Mouse (Mus musculus): ENCODE results near the gene Cdca5. TPM values are rescaled to one million over a fixed set of nuclear protein-coding genes. Genes with fewer than 3 reads are reported as not detected.
"Not testable (repeated sequence)": the region's sequence is repeated elsewhere in the genome, so short reads cannot be mapped to it uniquely, and the experiment has no call there.

Cdca5 gene
- 29.9 and 32.7 TPM in 2 replicates for polyA plus RNA-seq (2015; fragmentation: Nextera tagmentation; extraction: Ambion mirVana)

- peak within 1 kb of the TSS; percentile 82 for H3K4me2 ChIP-seq
- ATAC-seq (ENCODE audit: insufficient read depth, low FRiP score, low read depth): peak; percentile 88
- peaks cover 16% of the 10 kb centered on the region for H3K4me1 ChIP-seq
- peaks cover 20% of the 10 kb centered on the region for H3K36me3 ChIP-seq
- no peaks in the 10 kb centered on the region for H3K9me3 ChIP-seq
- H3K9ac ChIP-seq: peak within 1 kb of the TSS; percentile 60
- peak within 1 kb of the TSS; percentile 72 for H3K4me3 ChIP-seq (replicated peaks)
- peak within 1 kb of the TSS; percentile 77 for H3K27ac ChIP-seq
- under 1% methylated on average over 58 of the region's 58 CpGs for WGBS
- no peaks in the 10 kb centered on the region for H3K27me3 ChIP-seq (replicated peaks)
These were observed at the start of gene Cdca5, which contains the start of gene Zfpl1 for GRCm38 (mm10) chr19:6084478-6085248. Cdca5 (plus strand) TSS chr19:6084983. Zfpl1 (minus strand) TSS chr19:6084956.

- H3K36me3 ChIP-seq: no peaks in the 10 kb centered on the region
- H3K4me1 ChIP-seq: no peaks in the 10 kb centered on the region
- H3K4me2 ChIP-seq: no peak overlapping the region
- H3K27me3 ChIP-seq (replicated peaks): no peaks in the 10 kb centered on the region
- ATAC-seq (ENCODE audit: insufficient read depth, low FRiP score, low read depth): no peak
- H3K27ac ChIP-seq: no peak overlapping the region
- WGBS: 66% methylated on average over 9 of the region's 9 CpGs
- H3K4me3 ChIP-seq (replicated peaks): no peak overlapping the region
- no peak overlapping the region for H3K9ac ChIP-seq
- no peaks in the 10 kb centered on the region for H3K9me3 ChIP-seq
These were observed 48.7 kb upstream of the Cdca5 start for GRCm38 (mm10) chr19:6035966-6036585.

GRCm38 (mm10) chr19:6037695-6038094 is 47.1 kb upstream of the Cdca5 start:
- Histone ChIP-seq H3K36me3 (no peaks in the 10 kb centered on the region), H3K9me3 (no peaks in the 10 kb centered on the region), H3K4me1 (no peaks in the 10 kb centered on the region), H3K4me3 (replicated peaks) (no peak overlapping the region), H3K27ac (no peak overlapping the region), H3K4me2 (no peak overlapping the region), H3K9ac (no peak overlapping the region), H3K27me3 (replicated peaks) (no peaks in the 10 kb centered on the region)
- ATAC-seq (ENCODE audit: insufficient read depth, low FRiP score, low read depth): no peak

GRCm38 (mm10) chr19:6038326-6038725 is 46.5 kb upstream of the Cdca5 start:
- Histone ChIP-seq H3K4me2 (no peak overlapping the region), H3K9ac (no peak overlapping the region), H3K36me3 (no peaks in the 10 kb centered on the region), H3K4me3 (replicated peaks) (no peak overlapping the region), H3K9me3 (no peaks in the 10 kb centered on the region), H3K27me3 (replicated peaks) (no peaks in the 10 kb centered on the region), H3K4me1 (no peaks in the 10 kb centered on the region), H3K27ac (no peak overlapping the region)
- no peak for ATAC-seq (ENCODE audit: insufficient read depth, low FRiP score, low read depth)
- 76% methylated on average over 7 of the region's 7 CpGs for WGBS

GRCm38 (mm10) chr19:6040002-6040401 is 44.8 kb upstream of the Cdca5 start:
- no peak for ATAC-seq (ENCODE audit: insufficient read depth, low FRiP score, low read depth)
- Histone ChIP-seq H3K9me3 (no peaks in the 10 kb centered on the region), H3K4me3 (replicated peaks) (no peak overlapping the region)

GRCm38 (mm10) chr19:6042293-6042692 is 42.5 kb upstream of the Cdca5 start:
- 79% methylated on average over 9 of the region's 9 CpGs for WGBS
- no peaks in the 10 kb centered on the region for H3K27me3 ChIP-seq (replicated peaks)
- H3K4me2 ChIP-seq: no peak overlapping the region
- no peaks in the 10 kb centered on the region for H3K4me1 ChIP-seq
- H3K4me3 ChIP-seq (replicated peaks): no peak overlapping the region
- ATAC-seq (ENCODE audit: insufficient read depth, low FRiP score, low read depth): no peak
- no peaks in the 10 kb centered on the region for H3K36me3 ChIP-seq
- no peak overlapping the region for H3K9ac ChIP-seq
- no peak overlapping the region for H3K27ac ChIP-seq
- H3K9me3 ChIP-seq: no peaks in the 10 kb centered on the region

More at GRCm38 (mm10) chr19:6040002-6040401, 44.8 kb upstream of the Cdca5 start:
- Histone ChIP-seq H3K27ac (no peak overlapping the region), H3K4me1 (no peaks in the 10 kb centered on the region), H3K4me2 (no peak overlapping the region), H3K9ac (no peak overlapping the region), H3K27me3 (replicated peaks) (no peaks in the 10 kb centered on the region), H3K36me3 (no peaks in the 10 kb centered on the region)

- H3K27ac ChIP-seq; H3K9ac ChIP-seq; ATAC-seq (ENCODE audit: insufficient read depth, low FRiP score, low read depth); H3K4me2 ChIP-seq; H3K9me3 ChIP-seq; H3K36me3 ChIP-seq; H3K27me3 ChIP-seq (replicated peaks); H3K4me3 ChIP-seq (replicated peaks): not testable (repeated sequence)
- 45% methylated on average over 4 of the region's 4 CpGs for WGBS
- H3K4me1 ChIP-seq: peaks cover 13% of the 10 kb centered on the region
These were observed 40.7 kb upstream of the Cdca5 start for GRCm38 (mm10) chr19:6044102-6044501.

GRCm38 (mm10) chr19:6045366-6046293 is 39.2 kb upstream of the Cdca5 start:
- peak; percentile 61; the same call in 1 of the 2 replicates for ATAC-seq (ENCODE audit: insufficient read depth, low FRiP score, low read depth)
- H3K9me3 ChIP-seq: no peaks in the 10 kb centered on the region
- peak overlapping the region; percentile 99 for H3K27ac ChIP-seq
- H3K4me2 ChIP-seq: peak overlapping the region; percentile 54
- H3K27me3 ChIP-seq (replicated peaks): no peaks in the 10 kb centered on the region
- H3K36me3 ChIP-seq: peaks cover 23% of the 10 kb centered on the region
- peaks cover 13% of the 10 kb centered on the region for H3K4me1 ChIP-seq
- H3K4me3 ChIP-seq (replicated peaks): peak overlapping the region; percentile 93
- H3K9ac ChIP-seq: peak overlapping the region; percentile 40; the same call in 1 of the 2 replicates
- 12% methylated on average over 20 of the region's 20 CpGs for WGBS

- peak within 1 kb of the TSS; percentile 70 for H3K9ac ChIP-seq
- H3K4me3 ChIP-seq (replicated peaks): peak within 1 kb of the TSS; percentile 93
- peak within 1 kb of the TSS; percentile 99 for H3K27ac ChIP-seq
- H3K4me1 ChIP-seq: peaks cover 13% of the 10 kb centered on the region
- no peaks in the 10 kb centered on the region for H3K9me3 ChIP-seq
- H3K36me3 ChIP-seq: peaks cover 32% of the 10 kb centered on the region
- peak; percentile 93 for ATAC-seq (ENCODE audit: insufficient read depth, low FRiP score, low read depth)
- under 1% methylated on average over 65 of the region's 65 CpGs for WGBS
- peak within 1 kb of the TSS; percentile 89 for H3K4me2 ChIP-seq
- H3K27me3 ChIP-seq (replicated peaks): no peaks in the 10 kb centered on the region
These were observed 38.3 kb upstream of the Cdca5 start, which contains the start of gene Syvn1 for GRCm38 (mm10) chr19:6046294-6047153. Syvn1 (plus strand) TSS chr19:6046576.

- no peak for ATAC-seq (ENCODE audit: insufficient read depth, low FRiP score, low read depth)
- no peaks in the 10 kb centered on the region for H3K27me3 ChIP-seq (replicated peaks)
- peak overlapping the region; percentile 89 for H3K4me2 ChIP-seq
- H3K27ac ChIP-seq: peak overlapping the region; percentile 99
- H3K9me3 ChIP-seq: no peaks in the 10 kb centered on the region
- H3K9ac ChIP-seq: peak overlapping the region; percentile 70
- WGBS: 1% methylated on average over 44 of the region's 44 CpGs
- H3K36me3 ChIP-seq: peaks cover 40% of the 10 kb centered on the region
- peaks cover 13% of the 10 kb centered on the region for H3K4me1 ChIP-seq
- H3K4me3 ChIP-seq (replicated peaks): peak overlapping the region; percentile 93
These were observed 37.5 kb upstream of the Cdca5 start for GRCm38 (mm10) chr19:6047154-6047898.
